Mouse (Mus musculus): ENCODE measurements around the gene Trim68. TPM values are rescaled to one million over a fixed set of nuclear protein-coding genes. Genes with fewer than 3 reads are reported as not detected.

Trim68 gene
- 17.4 TPM for polyA plus RNA-seq (2017; shearing (Covaris generic))

GRCm38 (mm10) chr7:102686944-102687501 is at the start of gene Trim68:
TSS of gene Trim68 (minus strand) at chr7:102687327.

DNA sequence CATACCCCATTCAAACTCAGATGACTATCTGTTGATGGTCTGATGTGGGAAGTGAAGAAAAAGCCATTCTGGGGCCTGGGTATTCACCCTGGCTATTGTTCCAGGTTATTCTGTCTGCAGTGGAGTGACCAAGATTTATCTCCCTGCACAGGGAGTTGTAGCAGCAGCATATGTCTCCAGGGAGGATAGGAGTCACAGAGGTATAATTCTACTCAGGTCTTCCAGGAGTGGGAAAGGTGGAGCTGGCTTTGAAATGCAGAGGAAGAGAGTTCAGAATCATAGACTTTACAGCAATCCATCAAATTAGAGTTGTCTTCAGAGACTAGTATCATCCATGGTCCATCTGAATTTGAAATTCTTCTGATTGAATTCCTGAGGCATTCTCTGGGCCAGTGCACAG is 40.3 kb upstream of the Trim68 start, which contains the start of gene Olfr559:
Olfr559 (minus strand) TSS at position 101 of the 400 bp plus-strand sequence.

DNA sequence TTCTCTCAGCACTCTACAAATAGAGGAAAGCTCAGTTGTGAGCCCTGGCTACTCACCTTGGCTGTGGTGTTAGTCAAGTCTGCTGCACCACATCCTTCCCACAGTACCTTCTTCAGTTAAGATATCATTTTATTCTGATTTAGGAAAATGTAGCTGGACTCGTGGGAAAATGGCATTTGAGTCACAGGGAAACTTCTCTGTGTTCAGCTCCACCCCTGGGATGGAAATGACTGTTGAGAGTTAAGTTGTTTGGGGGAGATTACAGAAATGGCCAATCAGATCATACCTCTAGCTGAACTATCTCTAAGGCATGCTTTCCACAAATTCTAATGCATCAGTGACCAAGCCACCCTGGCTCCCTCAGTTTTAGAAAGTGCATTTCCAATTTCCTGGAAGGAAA is 31.8 kb upstream of the Trim68 start, which contains the start of gene Olfr33:
Olfr33 (minus strand) TSS at position 101 of the 400 bp plus-strand sequence.

GRCm38 (mm10) chr7:102701915-102702314 is 14.8 kb upstream of the Trim68 start, which contains the start of gene Olfr558:
TSS of gene Olfr558 (plus strand) at chr7:102702215.

DNA sequence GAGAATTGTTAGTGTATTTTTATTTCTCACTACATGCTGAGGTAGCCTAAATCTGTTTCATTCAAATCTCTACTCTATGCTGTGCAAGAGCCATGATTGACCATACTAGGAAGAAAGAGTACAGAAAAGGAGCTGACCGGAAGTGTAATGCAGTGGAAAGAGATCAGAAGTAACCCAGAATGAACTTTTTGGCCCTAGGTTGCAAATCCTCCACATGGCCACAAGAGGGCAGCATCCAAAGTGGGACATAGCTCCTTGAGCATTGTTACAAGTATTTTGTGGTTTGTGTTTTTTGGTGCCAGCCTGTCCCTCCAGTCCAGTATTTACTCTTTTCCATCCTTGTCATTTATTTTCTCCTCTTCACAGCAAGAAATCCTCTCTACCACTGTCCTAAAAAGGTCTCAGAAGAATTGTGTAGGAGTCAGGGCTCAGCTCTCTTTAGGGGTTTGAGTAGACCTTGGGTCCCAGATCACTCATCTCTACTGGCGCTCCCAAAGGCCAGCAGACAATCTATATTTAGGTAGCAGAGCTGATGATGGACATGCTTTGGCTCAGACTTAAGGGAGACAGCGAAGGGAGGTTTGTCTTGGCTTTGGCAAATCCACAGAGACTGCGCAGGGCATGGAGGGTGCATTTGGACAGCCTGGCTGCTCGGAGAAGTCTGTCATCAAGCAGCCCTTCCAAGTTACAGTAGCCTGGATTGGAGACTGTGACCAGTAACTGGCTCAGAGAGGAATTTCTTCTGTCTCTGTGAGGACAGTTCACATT is 8.4 kb upstream of the Trim68 start, which contains the start of gene Olfr557:
Olfr557 (plus strand) TSS at position 553 of the 768 bp plus-strand sequence.

GRCm38 (mm10) chr7:102664599-102664998 is 22.5 kb downstream of the Trim68 start, which contains the start of gene Olfr556:
TSS of gene Olfr556 (plus strand) at chr7:102664899.

GRCm38 (mm10) chr7:102658523-102658922 is 28.6 kb downstream of the Trim68 start, which contains the start of gene Olfr555:
TSS of gene Olfr555 (plus strand) at chr7:102658823.

DNA sequence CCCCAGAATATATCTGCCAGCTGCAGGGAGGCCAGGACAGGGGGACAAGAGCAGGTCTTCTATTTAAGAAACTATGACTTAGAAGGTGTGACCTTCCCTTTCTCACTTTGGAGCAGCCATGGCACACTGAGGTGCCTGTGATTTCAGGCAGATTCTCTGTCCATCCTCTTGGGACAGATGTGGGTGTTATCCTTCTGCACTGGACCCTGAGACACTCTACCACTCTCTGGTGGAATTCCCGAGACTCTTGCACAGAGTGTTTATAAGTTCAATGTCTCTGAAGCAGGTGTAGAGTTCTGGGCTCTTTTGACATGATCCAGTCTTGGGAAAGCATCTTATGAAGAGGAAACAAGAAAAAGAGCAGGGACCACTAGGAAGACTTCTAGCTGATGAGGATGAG is 49.0 kb downstream of the Trim68 start, which contains the start of gene Olfr554:
Olfr554 (plus strand) TSS at position 301 of the 400 bp plus-strand sequence.

Other genes starting within 250 kb of the Trim68 start
- gene Rrm1, start 245.6 kb downstream of the Trim68 start, polyA plus RNA-seq (2017; shearing (Covaris generic)) = 54.6 TPM
- gene Olfr543, start 205.6 kb downstream of the Trim68 start, polyA plus RNA-seq (2017; shearing (Covaris generic)) = not detected
- gene Olfr544, start 199.0 kb downstream of the Trim68 start, polyA plus RNA-seq (2017; shearing (Covaris generic)) = not detected
- 0.09 TPM for gene Olfr545, start 187.8 kb downstream of the Trim68 start, polyA plus RNA-seq (2017; shearing (Covaris generic))
- gene Olfr547, start 152.6 kb downstream of the Trim68 start, polyA plus RNA-seq (2017; shearing (Covaris generic)) = not detected
- gene Olfr548-ps1, start 146.4 kb downstream of the Trim68 start, polyA plus RNA-seq (2017; shearing (Covaris generic)) = not detected
- not detected for gene Olfr549, start 137.5 kb downstream of the Trim68 start, polyA plus RNA-seq (2017; shearing (Covaris generic))
- gene Trim21, start 121.8 kb downstream of the Trim68 start, polyA plus RNA-seq (2017; shearing (Covaris generic)) = 116 TPM
- not detected for gene Olfr550, start 115.9 kb downstream of the Trim68 start, polyA plus RNA-seq (2017; shearing (Covaris generic))
- not detected for gene Olfr551, start 95.4 kb downstream of the Trim68 start, polyA plus RNA-seq (2017; shearing (Covaris generic))
- gene Olfr552, start 89.6 kb downstream of the Trim68 start, polyA plus RNA-seq (2017; shearing (Covaris generic)) = not detected
- gene Olfr553, start 69.1 kb downstream of the Trim68 start, polyA plus RNA-seq (2017; shearing (Covaris generic)) = not detected
- gene Olfr554, start 48.9 kb downstream of the Trim68 start, polyA plus RNA-seq (2017; shearing (Covaris generic)) = not detected
- gene Olfr555, start 28.5 kb downstream of the Trim68 start, polyA plus RNA-seq (2017; shearing (Covaris generic)) = not detected
- not detected for gene Olfr556, start 22.4 kb downstream of the Trim68 start, polyA plus RNA-seq (2017; shearing (Covaris generic))
- gene Olfr557, start 8.6 kb upstream of the Trim68 start, polyA plus RNA-seq (2017; shearing (Covaris generic)) = not detected
- gene Olfr558, start 14.9 kb upstream of the Trim68 start, polyA plus RNA-seq (2017; shearing (Covaris generic)) = not detected
- gene Olfr33, start 31.7 kb upstream of the Trim68 start, polyA plus RNA-seq (2017; shearing (Covaris generic)) = not detected
- not detected for gene Olfr559, start 40.2 kb upstream of the Trim68 start, polyA plus RNA-seq (2017; shearing (Covaris generic))
- gene Olfr560, start 72.0 kb upstream of the Trim68 start, polyA plus RNA-seq (2017; shearing (Covaris generic)) = not detected
- not detected for gene Olfr78, start 72.1 kb upstream of the Trim68 start, polyA plus RNA-seq (2017; shearing (Covaris generic))
- not detected for gene Olfr561, start 83.9 kb upstream of the Trim68 start, polyA plus RNA-seq (2017; shearing (Covaris generic))
- gene Olfr564, start 116.2 kb upstream of the Trim68 start, polyA plus RNA-seq (2017; shearing (Covaris generic)) = not detected
- gene Olfr566, start 171.4 kb upstream of the Trim68 start, polyA plus RNA-seq (2017; shearing (Covaris generic)) = not detected
- not detected for gene Olfr568, start 189.8 kb upstream of the Trim68 start, polyA plus RNA-seq (2017; shearing (Covaris generic))
- not detected for gene Olfr569, start 203.6 kb upstream of the Trim68 start, polyA plus RNA-seq (2017; shearing (Covaris generic))
- not detected for gene Olfr570, start 207.2 kb upstream of the Trim68 start, polyA plus RNA-seq (2017; shearing (Covaris generic))
- gene Olfr571, start 230.2 kb upstream of the Trim68 start, polyA plus RNA-seq (2017; shearing (Covaris generic)) = not detected
- not detected for gene Olfr572, start 237.1 kb upstream of the Trim68 start, polyA plus RNA-seq (2017; shearing (Covaris generic))